Mouse (Mus musculus) heart, adult 11 months (tissue): ENCODE data around the gene Cfi.

Experiments used
- DNase-seq: peaks from one replicate; pipeline ENCODE4 v3.0.0; 2022

Cfi gene

DNA sequence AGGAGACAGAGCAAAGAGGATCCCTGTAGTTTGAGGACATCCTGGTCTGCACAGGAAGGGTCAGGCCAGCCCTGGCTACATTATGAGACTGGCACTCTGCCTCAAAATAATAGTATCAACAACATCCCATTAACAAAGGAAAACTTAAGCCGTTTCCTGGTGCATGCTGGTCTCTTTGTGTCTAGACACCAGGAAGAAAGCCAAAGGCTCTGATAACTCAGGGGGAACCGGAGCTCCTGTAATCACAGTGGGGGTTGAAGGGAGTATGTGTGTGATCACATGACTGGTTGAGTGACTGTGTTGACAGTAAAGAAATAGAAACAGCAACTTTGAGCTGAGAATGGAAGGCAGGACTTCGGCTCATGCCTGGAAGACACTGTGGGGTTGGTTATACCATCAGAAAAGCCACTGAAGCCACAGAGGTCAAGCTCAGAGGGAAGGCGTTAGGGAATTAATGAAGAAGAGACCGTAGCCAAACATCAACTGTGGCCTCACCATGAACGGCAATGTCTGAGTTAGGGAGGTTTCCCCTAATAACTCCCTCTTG lies at the start of gene Cfi:
Gene Cfi (plus strand): TSS at position 497 of the 547 bp plus-strand sequence.
- peak; percentile 85 for DNase-seq

- no peak for DNase-seq
Observed at GRCm38 (mm10) chr3:129793801-129794200, 41.9 kb upstream of the Cfi start.

DNA sequence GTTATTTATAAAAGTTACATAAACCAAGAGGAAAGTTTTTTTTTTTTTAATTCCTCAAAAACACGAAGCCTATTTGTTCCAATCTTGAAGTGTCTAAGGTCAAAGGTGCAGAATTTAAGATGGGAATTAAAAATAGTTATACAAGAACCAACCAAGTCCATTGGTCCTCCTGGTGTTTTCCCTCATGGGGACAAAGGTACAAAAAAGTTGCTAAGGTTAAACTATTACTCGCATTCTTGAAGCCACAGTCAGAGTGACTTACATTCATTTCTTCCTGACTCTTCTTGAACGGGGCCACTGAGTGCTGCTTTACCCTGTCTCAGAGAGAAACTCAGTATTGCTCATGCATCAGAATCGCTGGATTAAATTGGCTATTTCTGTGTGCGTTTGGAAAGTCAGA lies 38.3 kb upstream of the Cfi start:
- DNase-seq, result no peak

DNA sequence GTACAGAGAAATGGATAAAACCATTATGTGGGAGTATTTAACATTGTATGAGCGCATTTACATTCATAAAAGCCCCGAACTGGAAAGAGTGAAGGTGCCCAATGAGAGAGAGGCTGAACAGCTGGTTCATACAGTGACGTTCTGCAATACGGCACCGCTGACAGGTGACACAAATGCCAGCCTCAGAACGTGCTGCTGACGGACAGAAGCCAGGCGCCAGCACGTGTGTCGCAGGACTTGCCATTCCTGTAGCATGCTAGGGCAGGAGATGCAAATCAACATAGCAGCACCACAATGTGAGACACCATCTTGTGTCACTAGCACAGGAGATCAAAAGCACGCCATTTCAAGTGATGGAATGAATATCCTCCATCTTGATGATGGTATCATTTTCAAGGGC lies 37.1 kb upstream of the Cfi start:
- no peak for DNase-seq

DNA sequence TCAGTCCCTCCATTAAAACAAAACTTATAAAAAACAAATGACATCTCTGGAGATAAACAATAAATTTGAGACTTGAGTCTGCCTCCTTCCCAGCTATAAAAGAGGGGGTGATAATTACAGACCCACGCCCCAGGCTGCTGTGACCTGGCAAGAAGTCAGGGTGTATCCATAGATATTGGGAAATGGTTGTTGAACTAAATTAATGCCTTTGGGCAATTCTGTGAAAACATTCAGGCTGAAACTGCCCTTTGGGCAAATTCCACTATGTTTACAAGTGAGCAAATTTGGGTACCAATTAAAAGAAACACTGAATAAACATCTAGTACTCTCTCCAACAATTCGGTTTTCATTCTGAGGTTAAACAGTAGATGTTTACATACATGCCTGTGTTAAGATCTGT lies 36.7 kb upstream of the Cfi start:
- DNase-seq, result no peak

DNA sequence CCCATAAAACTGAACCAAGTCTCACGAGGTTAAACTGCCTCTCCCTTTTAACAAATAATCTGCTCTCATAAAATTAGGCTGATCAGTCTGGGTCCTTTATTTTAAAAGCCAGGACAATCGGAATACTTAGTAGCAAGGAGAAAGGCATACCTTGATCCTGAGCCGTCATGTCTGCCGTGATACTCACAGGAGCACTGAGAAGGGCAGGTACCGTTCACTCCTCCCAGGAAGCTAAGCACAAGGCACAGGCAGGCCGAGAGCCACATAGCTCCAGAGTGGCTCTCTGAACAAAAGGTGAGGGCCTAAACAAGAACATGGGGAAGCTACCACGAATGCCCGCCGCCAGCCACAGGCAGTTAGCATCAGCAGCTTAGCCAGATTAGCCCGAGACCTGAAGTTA lies 31.9 kb upstream of the Cfi start, which contains the start of gene Lrit3:
Gene Lrit3 (minus strand): TSS at position 266 of the 400 bp plus-strand sequence.
- peak; percentile 66 for DNase-seq

DNA sequence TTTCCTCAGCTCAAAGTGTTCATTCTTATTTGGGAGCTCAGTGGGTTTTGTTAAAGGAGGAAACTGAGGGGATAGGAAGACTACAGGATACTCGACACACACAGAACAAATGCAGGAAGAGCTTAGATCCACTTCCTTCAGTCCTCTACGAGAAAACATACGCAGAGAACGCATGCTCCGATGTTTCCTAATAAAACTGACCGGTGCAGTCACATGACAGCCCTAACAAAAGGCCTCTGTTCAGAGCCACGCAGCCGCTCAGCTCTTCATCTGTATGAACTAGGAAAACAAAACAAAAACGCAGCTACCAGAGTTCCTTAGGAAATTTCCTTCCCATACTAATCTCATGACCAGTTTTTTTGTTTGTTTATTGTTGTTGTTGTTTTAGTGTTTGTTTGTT lies 14.8 kb upstream of the Cfi start:
- peak; percentile 54 for DNase-seq

DNA sequence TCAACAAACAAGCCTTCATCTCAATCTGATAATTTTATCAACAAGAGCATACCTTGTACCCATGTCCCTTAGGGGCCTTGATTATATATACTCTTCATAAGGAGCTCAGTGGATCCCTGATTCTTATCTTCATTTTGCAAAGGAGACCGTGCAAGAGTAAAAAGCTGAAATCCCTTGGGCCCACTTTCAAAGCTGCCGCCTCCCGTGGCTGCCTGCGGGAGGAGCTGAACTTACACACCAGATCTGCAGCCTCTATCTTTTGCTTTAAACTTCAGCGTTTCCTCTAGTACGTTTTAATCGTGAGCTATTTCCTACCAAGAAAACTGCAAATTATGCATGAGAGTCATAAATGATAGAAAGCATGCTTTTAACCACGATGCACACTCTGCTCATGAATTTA lies 13.9 kb upstream of the Cfi start:
- DNase-seq, result peak; percentile 28

DNA sequence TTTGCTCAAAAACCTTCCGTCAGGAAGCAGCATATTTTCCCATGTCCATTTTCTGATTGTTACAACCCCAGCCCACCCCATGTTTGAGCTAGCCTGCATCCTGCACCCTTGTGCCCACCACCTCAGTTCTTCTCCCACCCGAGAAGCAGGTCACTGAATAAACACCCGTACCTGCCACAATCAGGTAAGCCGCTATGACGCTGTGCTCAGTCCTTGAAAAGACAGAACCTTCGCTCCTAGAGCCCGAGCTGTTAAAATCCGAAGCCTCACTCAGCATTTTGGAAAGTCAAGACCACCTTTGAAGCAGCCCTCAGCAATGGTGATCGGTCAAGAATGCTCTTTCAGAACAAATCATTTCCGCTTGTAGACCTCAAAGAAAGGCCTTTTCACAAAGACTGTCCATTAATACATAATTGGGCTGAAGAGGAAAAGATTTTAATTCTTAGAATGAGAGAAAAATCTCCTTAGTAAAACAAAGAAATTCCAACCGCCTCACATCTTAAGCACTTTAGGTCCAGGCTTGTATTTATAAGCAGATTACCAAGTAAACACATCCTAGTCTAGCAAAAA lies 13.4 kb upstream of the Cfi start, which contains the start of gene Rrh:
Gene Rrh (minus strand): TSS at position 382 of the 570 bp plus-strand sequence.
- DNase-seq, result peak; percentile 55

- peak; percentile 76 for DNase-seq
Observed at GRCm38 (mm10) chr3:129823293-129823692, 12.4 kb upstream of the Cfi start.

DNA sequence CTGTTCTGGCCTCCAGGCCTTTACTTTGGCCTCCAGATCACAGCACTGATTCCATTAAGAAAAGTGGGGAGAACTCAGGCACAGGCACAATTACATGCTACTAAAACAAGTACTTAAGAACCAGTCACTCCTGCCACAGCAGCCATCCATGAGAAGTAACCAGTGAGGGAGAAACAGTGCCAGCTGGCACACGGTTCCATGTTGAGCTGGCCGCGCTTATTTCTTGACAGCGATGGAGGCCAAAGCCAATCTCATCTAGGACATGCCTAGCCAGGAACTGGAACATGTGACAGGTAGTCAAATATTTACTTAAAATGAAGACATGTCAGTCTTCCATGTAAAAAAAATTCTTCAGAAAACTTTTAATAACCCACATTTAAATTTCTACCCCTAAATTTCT lies 11.5 kb upstream of the Cfi start:
- DNase-seq, result peak; percentile 94

GRCm38 (mm10) chr3:129824891-129825290 lies 10.8 kb upstream of the Cfi start:
- DNase-seq, result peak; percentile 61

GRCm38 (mm10) chr3:129826691-129827090 lies 9.0 kb upstream of the Cfi start:
- DNase-seq, result peak; percentile 74

DNA sequence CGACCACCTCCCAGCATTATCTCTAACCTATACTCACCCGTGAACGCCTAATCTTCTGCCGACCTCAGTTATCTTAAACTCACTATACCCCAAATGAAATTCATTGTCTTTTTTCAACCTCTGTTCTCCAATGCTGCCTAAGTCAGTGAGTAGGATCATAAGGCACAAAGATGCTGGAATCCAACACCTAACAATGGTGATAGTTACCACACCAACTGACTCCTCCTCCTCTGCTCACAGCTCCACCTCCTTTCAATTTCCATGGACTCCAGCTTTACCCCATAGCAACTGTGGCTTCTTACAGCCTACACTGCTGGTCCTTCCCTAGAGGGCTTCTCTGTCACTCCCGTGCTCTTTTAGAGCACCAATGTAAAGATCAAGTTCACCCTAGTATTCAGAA lies 8.0 kb upstream of the Cfi start:
- DNase-seq, result peak; percentile 78

DNA sequence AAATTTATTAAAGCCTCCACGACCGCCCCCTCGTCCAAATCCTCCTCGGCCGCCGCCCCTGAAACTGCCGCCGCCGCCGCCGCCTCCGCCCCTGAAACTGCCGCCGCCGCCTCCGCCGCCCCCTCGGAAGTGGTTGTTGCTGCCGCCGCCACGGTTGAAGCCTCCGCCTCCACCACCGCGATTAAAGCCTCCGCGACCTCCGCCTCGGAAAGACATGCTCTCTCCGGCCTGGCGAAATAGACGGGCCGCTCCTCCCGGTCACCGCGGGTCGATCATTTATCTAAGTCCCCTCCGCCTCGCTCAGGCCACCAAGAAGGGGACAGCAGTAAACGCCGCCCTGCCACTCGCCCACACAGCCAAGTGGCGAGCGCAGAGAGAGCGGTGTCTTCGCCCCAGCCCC lies 5.1 kb upstream of the Cfi start:
- DNase-seq, result no peak

- peak; percentile 99 for DNase-seq
Observed at GRCm38 (mm10) chr3:129831035-129831568, 4.6 kb upstream of the Cfi start, which contains the start of gene Gar1. Gene Gar1, minus strand, starts transcription at chr3:129831396.

DNA sequence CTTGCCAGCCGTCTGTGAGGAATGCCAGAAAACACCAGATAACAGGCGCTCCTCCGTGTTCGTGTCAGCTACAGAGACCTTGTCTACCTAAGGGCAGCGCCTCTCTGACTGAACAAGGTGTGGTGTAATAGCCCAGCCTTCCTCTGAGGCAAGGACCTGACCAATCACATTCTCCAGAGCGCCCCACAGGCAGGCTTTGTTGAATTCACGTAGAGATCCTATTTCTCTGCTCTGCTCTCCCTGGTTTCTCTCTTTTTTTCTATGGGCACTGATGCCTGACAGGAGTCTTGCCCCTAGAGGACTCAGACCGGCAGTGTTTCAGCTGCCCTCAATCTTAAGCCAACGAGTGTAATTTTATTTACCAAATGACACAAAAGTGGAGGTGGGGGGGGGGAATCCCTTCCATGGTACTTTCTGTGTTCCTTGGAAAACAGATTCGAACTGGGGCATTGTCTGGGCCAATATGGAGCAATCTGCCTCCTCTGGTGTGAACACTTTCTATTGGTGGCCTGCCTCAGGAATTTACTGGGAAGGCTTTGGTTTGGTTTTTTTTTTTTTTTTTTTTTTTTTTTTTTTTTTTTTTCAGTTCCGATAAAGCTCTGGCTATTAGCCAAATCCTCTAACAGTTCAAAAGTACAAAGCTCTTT lies 490 bp downstream of the Cfi start:
- DNase-seq, result peak; percentile 90

GRCm38 (mm10) chr3:129836965-129837364 lies 1.3 kb downstream of the Cfi start:
- DNase-seq, result no peak

GRCm38 (mm10) chr3:129838017-129838416 lies 2.3 kb downstream of the Cfi start:
- DNase-seq, result peak; percentile 50

- no peak for DNase-seq
Observed at GRCm38 (mm10) chr3:129845868-129846267, 10.2 kb downstream of the Cfi start.

DNA sequence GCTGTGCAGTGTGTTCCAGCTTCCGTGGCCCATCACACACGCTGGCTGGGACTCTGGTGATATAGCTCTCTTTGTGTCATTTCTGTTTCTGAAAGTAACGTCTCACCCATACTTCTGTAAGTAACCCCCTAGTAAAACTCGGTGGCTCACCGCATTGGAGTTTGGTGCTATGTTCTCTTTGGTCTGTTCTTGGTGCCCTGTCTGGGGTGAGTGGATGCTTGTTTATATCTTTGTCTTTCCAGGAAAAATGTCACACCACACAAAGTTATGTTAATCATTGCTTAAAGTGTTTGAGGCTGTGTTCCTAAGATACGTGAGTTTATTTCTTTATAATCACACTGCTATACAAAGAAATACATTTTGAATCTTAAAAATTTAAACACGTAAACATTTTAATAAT lies 11.2 kb downstream of the Cfi start:
- DNase-seq, result peak; percentile 57

DNA sequence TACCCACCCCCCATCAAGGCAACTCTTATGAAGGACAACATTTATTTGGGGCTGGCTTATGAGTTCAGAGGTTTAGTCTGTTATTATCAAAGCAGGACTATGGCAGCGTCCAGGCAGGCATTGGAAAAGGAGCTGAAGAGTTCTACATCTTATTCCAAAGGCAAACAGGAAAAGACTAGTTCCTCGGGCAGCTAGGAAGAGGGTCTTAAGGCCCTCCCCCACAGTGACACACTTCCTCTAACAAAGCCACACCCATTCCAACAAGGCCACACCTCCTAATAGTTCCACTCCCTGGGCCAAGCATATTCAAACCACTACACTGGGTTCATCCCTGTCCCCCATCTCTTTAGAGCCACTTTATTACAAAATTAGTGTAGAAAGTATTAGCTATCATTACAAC lies 26.9 kb downstream of the Cfi start:
- no peak for DNase-seq

GRCm38 (mm10) chr3:129863698-129864097 lies 28.0 kb downstream of the Cfi start:
- DNase-seq, result no peak

GRCm38 (mm10) chr3:129877327-129877726 lies 41.6 kb downstream of the Cfi start:
- DNase-seq, result no peak
